Mouse (Mus musculus) cortical plate, adult 2 months (tissue): Measurements from ENCODE around the gene Tstd3.

ENCODE experiments used
- CTCF ChIP-seq: fragments of 200-500 bp; IDR thresholded peaks from 2 replicates; pipeline ENCODE4 v1.5.1; 2011; ENCODE audit warnings: mild to moderate bottlenecking, control low read depth, low read length; ENCODE audit not compliant: insufficient read depth; ENCODE audit errors: extremely low read depth
- POLR2A ChIP-seq: fragments of 200-500 bp; IDR thresholded peaks from 2 replicates; pipeline ENCODE4 v1.6.1; 2011; ENCODE audit warnings: mild to moderate bottlenecking, low read length, control low read depth; ENCODE audit not compliant: insufficient read depth; ENCODE audit errors: extremely low read depth

GRCm38 (mm10) chr4:21727615-21728165, 39.3 kb downstream of the Tstd3 start, which contains the start of gene Ccnc:
- TF ChIP-seq CTCF (no peak), POLR2A (peak; percentile 90)
